Mouse (Mus musculus) testis, adult 10 weeks (tissue): Measurements from ENCODE around the gene Lhx4. TPM values are rescaled to one million over a fixed set of nuclear protein-coding genes. Genes with fewer than 3 reads are reported as not detected.

Source experiments
- polyA plus RNA-seq: library from polyadenylated mRNA; stranded (reverse); fragments of 350-450 nt; fragmentation: Illumina TruSeq; extraction: RNeasy Lipid Tissue Mini Kit (QIAGEN cat#74804); gene quantifications from one replicate; pipeline ENCODE4 v1.2.3, GENCODE M21; 2014; ENCODE audit warnings: low read depth, low replicate concordance

Gene Lhx4
- polyA plus RNA-seq: 0.04 TPM

DNA sequence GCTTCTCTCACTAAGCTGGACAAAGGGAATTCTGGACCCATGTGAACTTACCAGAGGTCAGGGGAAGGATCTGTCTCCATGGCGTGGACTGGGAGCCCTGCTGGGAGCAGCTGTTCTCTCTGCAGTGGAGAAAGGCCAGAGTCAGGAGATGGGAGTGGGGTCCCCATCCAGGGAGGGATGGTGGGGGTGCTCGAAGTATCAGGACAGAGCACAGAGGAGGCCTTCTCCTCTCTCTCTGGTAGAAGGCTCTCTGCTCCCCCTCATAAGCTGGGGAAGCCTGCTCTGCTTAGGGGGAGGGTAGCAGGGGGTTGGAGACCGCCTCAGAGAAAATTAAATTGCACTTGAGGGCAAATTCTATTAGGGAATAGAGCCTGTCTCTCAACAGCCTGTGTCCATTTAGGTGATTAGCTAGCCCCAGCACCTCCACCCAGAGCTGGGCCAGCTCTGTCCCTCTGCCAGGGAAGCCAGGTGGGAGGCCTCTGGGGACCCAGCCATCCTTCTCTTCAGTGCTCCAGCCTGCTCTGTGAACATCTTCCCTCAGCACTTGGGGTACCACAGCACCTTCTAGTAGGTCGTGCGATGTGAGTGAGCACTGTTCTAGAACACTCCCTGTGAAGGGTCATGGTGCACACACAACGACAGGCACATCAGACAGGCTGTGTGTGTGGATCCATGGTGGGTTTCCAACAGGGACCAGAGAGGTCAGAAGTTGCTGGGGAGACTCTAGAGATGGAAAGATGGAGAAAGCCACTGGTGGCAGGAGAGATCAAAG, at the start of gene Lhx4:
Lhx4 (minus strand) TSS at position 201 of the 772 bp plus-strand sequence.

Other genes with a start within 250 kb of the Lhx4 start
- 393 TPM for gene Acbd6, start 193.6 kb downstream of the Lhx4 start, polyA plus RNA-seq
- 6.4 TPM for gene Qsox1, start 61.2 kb upstream of the Lhx4 start, polyA plus RNA-seq
- gene Cep350, start 221.6 kb upstream of the Lhx4 start, polyA plus RNA-seq: 314 TPM